Mouse (Mus musculus) liver, embryonic 11.5 days (tissue): ENCODE measurements at regions not wholly inside any gene's neighbourhood (a gene's known extent, or its start where the extent isn't known, plus 50 kb on each side); places are given as distances from the start of the nearest gene placed in this dataset.

Experiments
- ATAC-seq: fragments of 200-750 bp; cut with Nextera tagmentation; replicated peaks from 2 replicates; pipeline ENCODE4 v1.8.0; 2017; ENCODE audit warnings: moderate number of reproducible peaks, mild to moderate bottlenecking, moderate TSS enrichment, moderate library complexity; ENCODE audit not compliant: low FRiP score
- DNase-seq: peaks from one replicate; pipeline ENCODE4 v3.0.0-alpha.2; 2017; ENCODE audit warnings: low spot score
- H3K27ac ChIP-seq: fragments of 300-500 bp; sonication (generic); 2 replicates; pipeline ENCODE4 v1.5.1; 2014; ENCODE audit warnings: mild to moderate bottlenecking, low read depth, low read length, control low read depth
- H3K27me3 ChIP-seq: fragments of 300-500 bp; sonication (generic); replicated peaks from 2 replicates; pipeline ENCODE4 v1.6.1; 2014; ENCODE audit warnings: low read length, mixed read lengths; ENCODE audit not compliant: control insufficient read depth, insufficient read depth
- H3K36me3 ChIP-seq: fragments of 300-500 bp; sonication (generic); 2 replicates; pipeline ENCODE4 v1.6.1; 2014; ENCODE audit warnings: mild to moderate bottlenecking, low read length, moderate library complexity, mixed read lengths; ENCODE audit not compliant: control insufficient read depth, insufficient read depth
- H3K4me1 ChIP-seq: fragments of 300-500 bp; sonication (generic); replicated peaks from 2 replicates; pipeline ENCODE4 v1.6.1; 2014; ENCODE audit warnings: low read length, mixed read lengths; ENCODE audit not compliant: control insufficient read depth, insufficient read depth
- H3K4me2 ChIP-seq: fragments of 300-500 bp; sonication (generic); 2 replicates; pipeline ENCODE4 v1.6.1; 2014; ENCODE audit warnings: mild to moderate bottlenecking, control low read depth, moderate library complexity
- H3K4me3 ChIP-seq: fragments of 300-500 bp; sonication (generic); 2 replicates; pipeline ENCODE4 v1.5.1; 2014; ENCODE audit warnings: low read depth, low read length, control low read depth
- H3K9ac ChIP-seq: fragments of 300-500 bp; sonication (generic); 2 replicates; pipeline ENCODE4 v1.6.1; 2014; ENCODE audit warnings: low read depth, low read length, control low read depth
- H3K9me3 ChIP-seq: fragments of 300-500 bp; sonication (generic); 2 replicates; pipeline ENCODE4 v1.6.1; 2016; ENCODE audit warnings: low read length, inconsistent platforms, mixed read lengths; ENCODE audit not compliant: control insufficient read depth
- WGBS: fragments of 180-500 bp; shearing (Covaris S2); extraction: QIAGEN DNeasy Blood & Tissue Kit; methylation state at CpG from one replicate; pipeline ENCODE4 v1.1.7; 2014; 5-methylcytosine and 5-hydroxymethylcytosine counted together

- Histone ChIP-seq H3K4me3 (no peak overlapping the region), H3K4me2 (no peak overlapping the region), H3K9me3 (no peaks in the 10 kb centered on the region), H3K27ac (no peak overlapping the region), H3K9ac (no peak overlapping the region), H3K4me1 (no peaks in the 10 kb centered on the region), H3K27me3 (no peaks in the 10 kb centered on the region), H3K36me3 (no peaks in the 10 kb centered on the region)
- DNase-seq: no peak
- 71% methylated on average over 3 of the region's 3 CpGs for WGBS
- ATAC-seq: no peak
These were observed 308.6 kb downstream of the Glrx3 start for GRCm38 (mm10) chr7:137745991-137746390.

- no peak overlapping the region for H3K4me2 ChIP-seq
- H3K9ac ChIP-seq: no peak overlapping the region
- no peak for DNase-seq
- no peaks in the 10 kb centered on the region for H3K4me1 ChIP-seq
- no peak overlapping the region for H3K27ac ChIP-seq
- H3K9me3 ChIP-seq: no peaks in the 10 kb centered on the region
- H3K4me3 ChIP-seq: no peak overlapping the region
- no peak for ATAC-seq
- H3K36me3 ChIP-seq: no peaks in the 10 kb centered on the region
- 76% methylated on average over 7 of the region's 7 CpGs for WGBS
- no peaks in the 10 kb centered on the region for H3K27me3 ChIP-seq
These were observed 311.5 kb downstream of the Glrx3 start for GRCm38 (mm10) chr7:137748936-137749335.

GRCm38 (mm10) chr7:137750741-137751140 is 313.3 kb downstream of the Glrx3 start:
- H3K4me2 ChIP-seq: no peak overlapping the region
- no peaks in the 10 kb centered on the region for H3K36me3 ChIP-seq
- no peak overlapping the region for H3K9ac ChIP-seq
- no peak overlapping the region for H3K4me3 ChIP-seq
- H3K9me3 ChIP-seq: no peaks in the 10 kb centered on the region
- 44% methylated on average over 1 of the region's 1 CpGs for WGBS
- DNase-seq (no peak), ATAC-seq (no peak)
- no peaks in the 10 kb centered on the region for H3K27me3 ChIP-seq
- no peaks in the 10 kb centered on the region for H3K4me1 ChIP-seq
- H3K27ac ChIP-seq: no peak overlapping the region

GRCm38 (mm10) chr7:137751151-137751859 is 313.9 kb downstream of the Glrx3 start:
- no peaks in the 10 kb centered on the region for H3K27me3 ChIP-seq
- H3K4me3 ChIP-seq: no peak overlapping the region
- no peaks in the 10 kb centered on the region for H3K9me3 ChIP-seq
- H3K36me3 ChIP-seq: no peaks in the 10 kb centered on the region
- H3K4me1 ChIP-seq: no peaks in the 10 kb centered on the region
- no peak overlapping the region for H3K9ac ChIP-seq
- ATAC-seq (no peak), DNase-seq (no peak)
- WGBS: 31% methylated on average over 4 of the region's 4 CpGs
- no peak overlapping the region for H3K4me2 ChIP-seq
- no peak overlapping the region for H3K27ac ChIP-seq

GRCm38 (mm10) chr7:137765961-137766360 is 328.5 kb downstream of the Glrx3 start:
- WGBS: 50% methylated on average over 3 of the region's 3 CpGs
- Histone ChIP-seq H3K4me3 (no peak overlapping the region), H3K27me3 (no peaks in the 10 kb centered on the region), H3K27ac (no peak overlapping the region), H3K4me1 (no peaks in the 10 kb centered on the region), H3K9me3 (no peaks in the 10 kb centered on the region), H3K9ac (no peak overlapping the region), H3K36me3 (no peaks in the 10 kb centered on the region), H3K4me2 (no peak overlapping the region)
- ATAC-seq (no peak), DNase-seq (no peak)

- WGBS: 68% methylated on average over 2 of the region's 2 CpGs
- Histone ChIP-seq H3K27ac (no peak overlapping the region), H3K27me3 (no peaks in the 10 kb centered on the region), H3K9me3 (no peaks in the 10 kb centered on the region), H3K36me3 (no peaks in the 10 kb centered on the region), H3K4me3 (no peak overlapping the region), H3K4me1 (no peaks in the 10 kb centered on the region), H3K9ac (no peak overlapping the region), H3K4me2 (no peak overlapping the region)
- DNase-seq: no peak
- no peak for ATAC-seq
These were observed 329.3 kb downstream of the Glrx3 start for GRCm38 (mm10) chr7:137766721-137767120.

GRCm38 (mm10) chr7:137773051-137773964 is 335.9 kb downstream of the Glrx3 start:
- no peak overlapping the region for H3K4me3 ChIP-seq
- 84% methylated on average over 7 of the region's 7 CpGs for WGBS
- DNase-seq (no peak), ATAC-seq (no peak)
- no peaks in the 10 kb centered on the region for H3K4me1 ChIP-seq
- no peaks in the 10 kb centered on the region for H3K36me3 ChIP-seq
- no peak overlapping the region for H3K9ac ChIP-seq
- no peak overlapping the region for H3K27ac ChIP-seq
- H3K27me3 ChIP-seq: no peaks in the 10 kb centered on the region
- no peaks in the 10 kb centered on the region for H3K9me3 ChIP-seq
- no peak overlapping the region for H3K4me2 ChIP-seq

- ATAC-seq (no peak), DNase-seq (no peak)
- no peak overlapping the region for H3K4me3 ChIP-seq
- no peaks in the 10 kb centered on the region for H3K4me1 ChIP-seq
- 72% methylated on average over 7 of the region's 7 CpGs for WGBS
- H3K27me3 ChIP-seq: no peaks in the 10 kb centered on the region
- no peak overlapping the region for H3K9ac ChIP-seq
- H3K27ac ChIP-seq: no peak overlapping the region
- H3K36me3 ChIP-seq: no peaks in the 10 kb centered on the region
- H3K9me3 ChIP-seq: no peaks in the 10 kb centered on the region
- no peak overlapping the region for H3K4me2 ChIP-seq
These were observed 336.5 kb downstream of the Glrx3 start for GRCm38 (mm10) chr7:137773965-137774310.

- Histone ChIP-seq H3K4me2 (no peak overlapping the region), H3K4me3 (no peak overlapping the region), H3K27ac (no peak overlapping the region), H3K9me3 (no peaks in the 10 kb centered on the region), H3K9ac (no peak overlapping the region), H3K27me3 (no peaks in the 10 kb centered on the region), H3K4me1 (no peaks in the 10 kb centered on the region), H3K36me3 (no peaks in the 10 kb centered on the region)
- ATAC-seq (no peak), DNase-seq (no peak)
These were observed 346.5 kb downstream of the Glrx3 start for GRCm38 (mm10) chr7:137783954-137784353.
